Mouse (Mus musculus) midbrain, embryonic 11.5 days (tissue): Measurements from ENCODE around the gene Cep128. TPM values are rescaled to one million over a fixed set of nuclear protein-coding genes. Genes with fewer than 3 reads are reported as not detected.

Experiments used
- ATAC-seq: fragments of 200-750 bp; cut with Nextera tagmentation; 2 replicates; pipeline ENCODE4 v1.8.0; 2017; ENCODE audit warnings: moderate TSS enrichment, moderate library complexity; ENCODE audit not compliant: low FRiP score
- DNase-seq: peaks from one replicate; pipeline ENCODE4 v3.0.0; 2015; ENCODE audit warnings: low spot score; ENCODE audit errors: missing footprints
- H3K27ac ChIP-seq: fragments of 300-500 bp; sonication (generic); 2 replicates; pipeline ENCODE4 v1.5.1; 2014; ENCODE audit warnings: low read depth, low read length
- H3K27me3 ChIP-seq: fragments of 300-500 bp; sonication (generic); 2 replicates; pipeline ENCODE4 v1.6.1; 2014; ENCODE audit warnings: mild to moderate bottlenecking, low read length, moderate library complexity, mixed read lengths; ENCODE audit not compliant: control insufficient read depth, insufficient read depth
- H3K36me3 ChIP-seq: fragments of 300-500 bp; sonication (generic); 2 replicates; pipeline ENCODE4 v1.6.1; 2014; ENCODE audit warnings: mild to moderate bottlenecking, low read length, moderate library complexity, mixed read lengths; ENCODE audit not compliant: control insufficient read depth, insufficient read depth
- H3K4me1 ChIP-seq: fragments of 300-500 bp; sonication (generic); 2 replicates; pipeline ENCODE4 v1.6.1; 2014; ENCODE audit warnings: low read length; ENCODE audit not compliant: control insufficient read depth, insufficient read depth
- H3K4me2 ChIP-seq: fragments of 300-500 bp; sonication (generic); 2 replicates; pipeline ENCODE4 v1.6.1; 2014; ENCODE audit warnings: mild to moderate bottlenecking, moderate library complexity
- H3K4me3 ChIP-seq: fragments of 300-500 bp; sonication (generic); 2 replicates; pipeline ENCODE4 v1.5.1; 2014; ENCODE audit warnings: low read depth, low read length
- H3K9ac ChIP-seq: fragments of 300-500 bp; sonication (generic); 2 replicates; pipeline ENCODE4 v1.6.1; 2014; ENCODE audit warnings: low read length
- H3K9me3 ChIP-seq: fragments of 300-500 bp; sonication (generic); 2 replicates; pipeline ENCODE4 v1.6.1; 2016; ENCODE audit warnings: low read length; ENCODE audit not compliant: control insufficient read depth
- WGBS: fragments of 180-500 bp; shearing (Covaris S2); extraction: QIAGEN DNeasy Blood & Tissue Kit; methylation state at CpG from one replicate; pipeline ENCODE4 v1.1.7; 2014; 5-methylcytosine and 5-hydroxymethylcytosine counted together
- polyA plus RNA-seq: library from polyadenylated mRNA; unstranded; fragments of >200 nt; fragmentation: Nextera tagmentation; extraction: Ambion mirVana; gene quantifications from 2 replicates; pipeline ENCODE4 v1.2.1, GENCODE M21; 2014

Gene Cep128
- polyA plus RNA-seq, 1 experiment from 2014 or later = 9.5 TPM

GRCm38 (mm10) chr12:91295436-91295835 is 88.8 kb downstream of the Cep128 start:
- Histone ChIP-seq H3K4me3 (no peak overlapping the region), H3K36me3 (no peaks in the 10 kb centered on the region), H3K27me3 (no peaks in the 10 kb centered on the region), H3K4me2 (no peak overlapping the region), H3K4me1 (no peaks in the 10 kb centered on the region), H3K9me3 (no peaks in the 10 kb centered on the region; the same call in 1 of the 2 replicates), H3K9ac (no peak overlapping the region), H3K27ac (no peak overlapping the region)
- DNase-seq (no peak), ATAC-seq (no peak)
- 88% methylated on average over 3 of the region's 3 CpGs for WGBS

GRCm38 (mm10) chr12:91273936-91274335 is 110.3 kb downstream of the Cep128 start:
- Histone ChIP-seq H3K27ac (no peak overlapping the region), H3K9me3 (no peaks in the 10 kb centered on the region), H3K4me1 (no peaks in the 10 kb centered on the region), H3K4me3 (no peak overlapping the region), H3K9ac (no peak overlapping the region), H3K27me3 (no peaks in the 10 kb centered on the region), H3K36me3 (no peaks in the 10 kb centered on the region), H3K4me2 (no peak overlapping the region)
- DNase-seq (peak; percentile 62), ATAC-seq (no peak)
- 84% methylated on average over 2 of the region's 2 CpGs for WGBS

DNA sequence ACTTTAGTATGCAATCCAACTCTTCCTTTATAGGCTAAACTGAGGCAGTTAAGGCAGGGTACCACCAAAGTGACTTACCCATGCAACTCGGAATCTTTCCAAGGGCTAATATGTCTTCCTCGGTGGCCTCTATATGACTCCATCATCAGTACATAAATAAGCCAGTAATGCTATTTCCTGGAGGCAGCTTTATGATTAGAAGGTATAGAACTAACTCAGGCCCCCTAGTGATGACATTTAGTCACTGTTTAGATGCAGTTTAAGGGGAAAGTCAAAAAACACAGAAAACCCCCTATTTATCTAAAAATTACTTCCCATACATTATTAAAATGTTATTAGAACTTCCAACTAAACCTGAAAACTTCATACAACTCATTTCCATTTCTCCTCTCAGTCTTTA is 114.6 kb downstream of the Cep128 start:
- Histone ChIP-seq H3K4me1 (no peaks in the 10 kb centered on the region), H3K4me2 (no peak overlapping the region), H3K9me3 (no peaks in the 10 kb centered on the region), H3K27me3 (no peaks in the 10 kb centered on the region), H3K4me3 (no peak overlapping the region), H3K36me3 (no peaks in the 10 kb centered on the region), H3K27ac (no peak overlapping the region), H3K9ac (no peak overlapping the region)
- ATAC-seq (no peak), DNase-seq (no peak)
- WGBS = 92% methylated on average over 2 of the region's 2 CpGs

DNA sequence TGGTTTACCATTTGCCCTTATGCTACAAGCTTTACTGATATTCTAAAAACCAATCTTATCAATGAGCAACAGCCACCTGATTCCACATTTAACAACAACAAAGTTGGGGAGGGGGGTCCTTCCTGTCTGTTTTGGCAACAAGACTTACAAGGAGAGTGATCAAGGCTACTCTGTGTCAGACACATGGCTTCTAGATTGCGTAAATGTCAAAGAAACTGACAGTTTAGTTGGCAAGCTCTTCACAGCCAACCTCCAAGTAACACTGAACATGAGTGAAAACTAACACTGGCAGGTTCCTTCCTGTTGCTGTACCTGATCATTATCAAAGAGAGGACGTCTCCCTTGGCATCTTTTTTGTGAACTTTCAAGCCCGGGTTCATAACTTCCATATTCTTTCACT is 115.2 kb downstream of the Cep128 start:
- WGBS = 88% methylated on average over 3 of the region's 3 CpGs
- no peaks in the 10 kb centered on the region for H3K27me3 ChIP-seq
- ATAC-seq = no peak
- H3K36me3 ChIP-seq = no peaks in the 10 kb centered on the region
- H3K27ac ChIP-seq = no peak overlapping the region
- H3K4me2 ChIP-seq = no peak overlapping the region
- H3K4me3 ChIP-seq = no peak overlapping the region
- DNase-seq = peak; percentile 45
- no peak overlapping the region for H3K9ac ChIP-seq
- no peaks in the 10 kb centered on the region for H3K4me1 ChIP-seq
- H3K9me3 ChIP-seq = no peaks in the 10 kb centered on the region

DNA sequence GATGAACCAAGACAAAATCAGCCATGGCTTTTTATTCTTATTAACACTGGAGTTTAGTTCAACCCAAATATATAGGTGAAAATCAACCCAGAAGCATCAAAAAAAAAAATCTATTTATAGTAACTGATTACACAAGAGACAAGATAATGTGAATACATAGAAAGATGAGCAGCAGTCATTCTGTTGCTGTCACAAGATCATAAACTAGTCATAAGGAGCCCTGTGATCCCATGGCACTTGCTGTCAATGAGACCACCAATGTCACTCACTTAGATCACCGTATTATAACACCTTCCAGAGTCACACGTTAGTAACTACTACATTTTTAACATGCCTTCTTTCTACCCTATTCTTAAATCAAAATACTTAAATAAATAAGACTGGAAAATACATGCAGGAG is 118.2 kb downstream of the Cep128 start:
- DNase-seq (peak; percentile 73), ATAC-seq (no peak)
- Histone ChIP-seq H3K36me3 (no peaks in the 10 kb centered on the region), H3K9me3 (no peaks in the 10 kb centered on the region), H3K27me3 (no peaks in the 10 kb centered on the region), H3K27ac (no peak overlapping the region), H3K9ac (no peak overlapping the region), H3K4me1 (no peaks in the 10 kb centered on the region), H3K4me2 (no peak overlapping the region), H3K4me3 (no peak overlapping the region)
- 83% methylated on average over 2 of the region's 2 CpGs for WGBS

DNA sequence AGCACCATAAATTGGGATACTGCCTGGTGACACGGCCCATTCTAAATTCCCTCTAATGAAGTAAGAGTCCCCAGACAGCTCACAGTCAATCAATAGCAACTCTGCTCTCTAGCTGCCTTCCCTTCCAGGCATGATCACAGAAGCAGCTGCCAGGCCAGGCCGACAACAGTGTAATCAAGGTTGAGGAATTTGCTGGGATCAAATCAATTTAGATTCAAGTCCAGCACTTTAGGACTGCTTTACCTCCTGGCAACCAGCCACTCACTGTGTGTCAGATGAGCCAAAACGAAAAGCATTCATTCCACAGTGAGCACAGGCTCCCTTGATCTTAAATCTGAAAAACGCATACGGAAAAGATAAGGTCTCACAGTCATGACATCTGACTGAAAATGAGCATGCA is 118.7 kb downstream of the Cep128 start:
- H3K4me1 ChIP-seq = no peaks in the 10 kb centered on the region
- WGBS = 68% methylated on average over 5 of the region's 5 CpGs
- ATAC-seq = peak; percentile 75

GRCm38 (mm10) chr12:91264828-91265355 is 119.3 kb downstream of the Cep128 start:
- H3K4me2 ChIP-seq = no peak overlapping the region
- no peak overlapping the region for H3K27ac ChIP-seq
- ATAC-seq (peak; percentile 60; the same call in 1 of the 2 replicates), DNase-seq (peak; percentile 77)
- WGBS = 80% methylated on average over 3 of the region's 3 CpGs
- no peaks in the 10 kb centered on the region for H3K27me3 ChIP-seq
- H3K36me3 ChIP-seq = no peaks in the 10 kb centered on the region
- H3K9me3 ChIP-seq = no peaks in the 10 kb centered on the region
- no peaks in the 10 kb centered on the region for H3K4me1 ChIP-seq
- H3K4me3 ChIP-seq = no peak overlapping the region
- no peak overlapping the region for H3K9ac ChIP-seq

More for the DNA sequence above, 118.7 kb downstream of the Cep128 start:
- no peak overlapping the region for H3K4me3 ChIP-seq
- no peaks in the 10 kb centered on the region for H3K36me3 ChIP-seq
- H3K27me3 ChIP-seq = no peaks in the 10 kb centered on the region
- H3K4me2 ChIP-seq = no peak overlapping the region
- DNase-seq = peak; percentile 83
- H3K9me3 ChIP-seq = no peaks in the 10 kb centered on the region
- no peak overlapping the region for H3K27ac ChIP-seq
- H3K9ac ChIP-seq = no peak overlapping the region

- Histone ChIP-seq H3K9me3 (no peaks in the 10 kb centered on the region), H3K36me3 (no peaks in the 10 kb centered on the region), H3K4me2 (no peak overlapping the region), H3K9ac (no peak overlapping the region), H3K4me3 (no peak overlapping the region), H3K4me1 (no peaks in the 10 kb centered on the region), H3K27me3 (no peaks in the 10 kb centered on the region), H3K27ac (no peak overlapping the region)
- DNase-seq (no peak), ATAC-seq (no peak)
- WGBS = 64% methylated on average over 3 of the region's 3 CpGs
These were observed 120.5 kb downstream of the Cep128 start for GRCm38 (mm10) chr12:91263705-91264104.

- Histone ChIP-seq H3K36me3 (no peaks in the 10 kb centered on the region), H3K4me2 (no peak overlapping the region), H3K9ac (no peak overlapping the region), H3K27ac (no peak overlapping the region), H3K9me3 (no peaks in the 10 kb centered on the region), H3K27me3 (no peaks in the 10 kb centered on the region), H3K4me3 (no peak overlapping the region), H3K4me1 (no peaks in the 10 kb centered on the region)
- DNase-seq (no peak), ATAC-seq (no peak)
- 72% methylated on average over 3 of the region's 3 CpGs for WGBS
These were observed 121.4 kb downstream of the Cep128 start for GRCm38 (mm10) chr12:91262801-91263200.
